Mouse (Mus musculus): ENCODE data around the gene 1190005I06Rik.
"Not testable (repeated sequence)": the region's sequence is repeated elsewhere in the genome, so short reads cannot be mapped to it uniquely, and the experiment has no call there.

The 1190005I06Rik gene

DNA sequence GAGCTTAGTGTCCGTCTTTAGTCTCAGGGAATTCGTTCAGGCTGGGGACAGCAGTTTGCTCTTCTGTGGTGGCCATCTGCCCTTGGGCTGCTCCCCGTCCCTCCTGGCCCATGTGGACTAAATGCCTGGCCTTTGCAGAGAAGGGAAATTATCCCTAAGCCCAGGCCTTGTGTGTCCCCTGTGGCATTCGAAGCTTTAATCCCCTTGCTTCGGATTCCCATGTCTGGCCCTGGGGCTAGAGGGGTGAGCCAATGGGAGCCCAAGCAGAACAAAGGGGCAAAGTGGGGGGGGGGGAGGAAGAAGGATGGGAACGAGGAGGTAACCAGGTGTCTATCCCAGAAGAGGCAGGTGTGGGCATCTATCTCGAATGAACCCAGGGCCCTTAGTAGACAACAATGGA is at the start of gene 1190005I06Rik:
Gene 1190005I06Rik (minus strand): TSS at position 101 of the 400 bp plus-strand sequence.
- DNase-seq (ENCODE audit: low read depth): no peak

DNA sequence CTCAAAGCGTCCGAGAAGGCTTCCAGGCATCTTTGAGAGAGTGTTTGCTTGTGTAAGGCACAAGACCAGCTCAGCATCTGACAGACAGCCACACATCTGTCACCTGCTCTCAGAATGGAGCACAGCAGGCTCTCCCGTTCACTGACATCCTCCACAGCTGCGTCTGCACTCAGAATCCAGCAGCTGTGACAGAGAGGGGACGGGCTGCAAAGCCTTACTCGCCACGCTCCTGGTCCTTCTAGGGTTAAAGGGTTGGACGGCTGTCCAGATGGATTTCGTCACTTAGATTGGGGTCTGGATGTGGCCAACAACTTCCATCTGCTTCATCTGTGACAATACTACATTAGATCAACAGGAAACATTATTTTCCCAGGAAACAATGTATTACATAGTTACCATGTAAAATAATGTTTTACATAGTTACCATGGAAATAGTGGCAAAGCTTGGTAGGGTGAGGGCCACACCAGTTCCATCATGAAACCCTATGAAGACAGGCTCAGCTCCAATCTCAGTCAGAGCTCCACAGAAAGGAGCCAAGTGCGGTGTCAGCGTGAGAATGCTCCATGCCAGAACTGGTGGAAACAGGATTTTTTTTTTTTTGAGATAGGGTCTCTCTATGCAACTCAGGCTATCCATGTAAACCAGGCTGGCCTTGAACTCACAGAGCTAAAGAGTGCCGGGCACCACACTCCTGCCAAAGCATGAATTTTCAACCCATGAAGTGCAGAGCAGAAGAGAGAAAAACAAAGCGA is 49.1 kb upstream of the 1190005I06Rik start:
- DNase-seq (ENCODE audit: low read depth): no peak

DNA sequence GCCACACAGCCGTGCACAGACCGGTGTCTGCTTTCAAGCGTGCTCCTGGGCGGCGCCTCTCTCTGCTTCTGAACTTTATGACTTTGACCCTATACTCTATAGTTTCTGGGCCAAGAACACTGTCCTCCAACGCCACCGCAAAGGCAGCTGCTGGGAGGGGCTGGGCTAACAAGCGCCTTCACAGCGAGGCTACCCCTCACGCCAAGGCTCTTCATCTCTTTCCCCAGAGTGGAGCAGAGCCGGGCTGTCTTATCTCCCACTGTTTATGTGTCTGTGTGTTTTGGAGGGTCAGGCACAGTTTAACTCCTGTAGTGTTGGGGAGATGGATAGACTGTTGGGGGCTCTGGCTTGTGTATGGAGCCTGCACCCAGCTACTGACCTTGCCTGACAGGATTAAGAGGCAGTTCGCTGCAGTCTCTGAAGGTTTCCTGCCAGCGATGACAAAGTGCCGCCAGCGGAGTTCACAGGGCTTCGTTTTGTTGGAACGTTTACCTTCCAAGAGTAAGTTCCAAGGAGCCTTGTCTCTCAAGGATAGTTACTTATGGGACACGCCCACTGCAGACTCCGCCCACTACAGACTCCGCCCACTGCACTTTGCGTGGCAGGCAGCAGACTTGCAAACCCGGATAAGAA is 46.5 kb upstream of the 1190005I06Rik start:
- peak; percentile 54 for DNase-seq (ENCODE audit: low read depth)

DNA sequence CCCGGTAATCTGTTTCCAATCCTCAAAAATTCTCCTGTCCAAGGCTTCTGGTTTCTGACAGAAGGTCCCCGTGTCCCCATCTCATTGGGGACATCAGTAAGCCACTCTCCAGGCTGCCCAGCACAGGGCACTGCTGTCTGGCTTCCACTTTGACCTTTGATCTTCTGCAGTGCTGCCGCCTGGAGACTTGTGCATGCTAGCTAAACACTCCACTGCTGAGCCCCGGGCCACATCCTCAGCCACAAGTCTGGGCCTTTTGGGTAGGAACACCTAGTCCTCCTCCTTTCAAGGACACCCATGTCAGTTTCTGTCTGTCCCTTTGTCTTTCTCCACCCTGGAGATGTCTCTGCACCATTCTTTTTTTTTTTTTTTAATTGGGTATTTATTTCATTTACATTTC is 45.5 kb upstream of the 1190005I06Rik start:
- no peak for DNase-seq (ENCODE audit: low read depth)

DNA sequence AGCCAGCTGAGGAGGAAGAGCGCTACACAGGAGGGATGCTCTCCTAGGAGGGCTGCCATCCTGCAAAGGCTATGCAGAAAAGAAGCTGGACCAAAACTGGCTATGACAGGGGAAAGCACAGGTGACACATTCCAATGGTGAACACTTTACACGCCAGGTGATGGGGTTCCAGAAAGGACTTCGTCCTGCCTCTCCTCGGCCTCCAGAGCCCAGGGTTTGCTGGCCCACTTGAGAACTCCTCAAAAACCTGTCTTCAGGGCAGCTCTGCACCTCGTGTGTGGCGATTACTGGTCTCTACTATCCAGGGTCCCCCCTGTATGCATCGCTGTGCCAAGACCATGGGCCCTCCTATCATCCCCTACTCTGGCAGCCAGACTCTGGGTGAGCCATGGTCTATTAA is 41.1 kb upstream of the 1190005I06Rik start:
- no peak for DNase-seq (ENCODE audit: low read depth)

DNA sequence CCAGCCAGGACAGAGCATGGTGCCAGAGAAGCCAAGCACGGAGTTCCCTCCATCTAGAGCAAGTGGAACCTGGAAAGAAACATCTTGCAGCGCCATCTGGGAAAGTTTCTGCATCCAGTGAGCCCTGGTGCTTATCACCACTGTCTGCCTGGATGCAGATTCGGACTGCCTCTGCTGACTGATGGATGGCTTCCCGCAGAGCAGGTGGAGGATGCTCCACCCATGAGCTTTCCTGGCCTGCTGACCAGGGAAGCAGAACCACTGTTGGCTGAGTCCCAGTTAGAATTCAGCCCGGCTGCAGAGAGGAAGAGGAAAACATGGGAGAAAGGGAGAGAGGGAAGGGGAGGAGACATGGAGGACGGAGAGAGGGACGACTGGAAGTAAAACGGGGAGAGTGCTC is 40.4 kb upstream of the 1190005I06Rik start:
- DNase-seq (ENCODE audit: low read depth): no peak

DNA sequence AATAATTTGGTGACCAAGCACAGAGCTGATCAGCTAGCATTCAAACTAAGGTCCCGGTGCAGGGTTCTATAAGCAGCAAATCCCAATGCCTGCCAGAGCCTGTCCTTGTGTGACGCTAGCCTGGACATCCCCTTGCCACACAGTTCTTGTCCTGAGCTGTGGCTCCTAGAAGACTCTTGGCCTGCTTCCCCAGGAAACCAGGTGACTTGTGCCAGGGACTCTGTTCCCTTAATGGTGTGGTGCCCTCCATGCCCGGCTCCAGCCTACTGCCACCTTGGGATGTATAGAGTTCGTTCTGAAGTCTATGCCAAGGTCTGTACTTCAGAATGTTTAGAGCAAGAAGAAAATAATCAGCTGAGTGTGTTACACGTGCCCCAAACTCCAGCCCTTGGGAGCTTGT is 39.1 kb upstream of the 1190005I06Rik start:
- DNase-seq (ENCODE audit: low read depth): no peak

DNA sequence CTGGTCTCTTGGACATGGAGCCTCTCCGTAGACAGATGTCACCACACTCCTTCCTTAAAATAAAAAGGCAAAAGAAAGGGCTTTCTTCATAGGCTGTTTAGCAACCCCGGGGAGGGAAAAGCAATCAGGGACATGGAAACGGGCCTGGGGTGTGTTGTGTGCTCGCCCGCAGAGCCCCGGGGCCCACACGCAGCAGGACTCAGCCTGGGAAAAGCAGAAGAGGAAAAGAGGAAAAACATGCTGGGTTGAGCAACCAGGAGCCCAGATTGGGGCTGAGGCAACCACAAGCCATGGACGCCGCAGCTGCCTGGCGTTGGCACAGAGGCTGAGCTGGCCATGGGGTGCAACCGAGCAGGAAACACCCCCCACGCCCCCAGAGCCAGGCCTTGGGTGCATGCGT is 38.6 kb upstream of the 1190005I06Rik start:
- DNase-seq (ENCODE audit: low read depth): no peak

DNA sequence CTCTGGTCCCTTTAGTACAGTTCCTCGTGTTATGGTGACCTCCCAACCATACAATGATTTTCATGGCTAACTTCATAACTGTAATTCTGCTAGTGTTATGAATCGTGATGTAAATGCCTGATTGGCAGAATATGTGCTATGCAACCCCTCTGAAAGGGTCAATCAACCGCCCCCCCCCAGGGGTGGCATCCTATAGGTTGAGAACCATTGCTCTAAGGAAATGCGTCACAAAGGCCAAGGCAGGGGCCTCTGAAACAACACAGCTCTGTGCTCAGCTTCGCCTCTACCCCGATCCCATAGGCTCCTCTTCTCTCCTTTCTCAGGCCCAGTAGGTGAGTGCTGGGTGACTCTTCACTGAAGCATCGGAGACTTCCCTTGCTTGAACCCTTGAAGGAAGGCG is 38.2 kb upstream of the 1190005I06Rik start:
- no peak for DNase-seq (ENCODE audit: low read depth)

DNA sequence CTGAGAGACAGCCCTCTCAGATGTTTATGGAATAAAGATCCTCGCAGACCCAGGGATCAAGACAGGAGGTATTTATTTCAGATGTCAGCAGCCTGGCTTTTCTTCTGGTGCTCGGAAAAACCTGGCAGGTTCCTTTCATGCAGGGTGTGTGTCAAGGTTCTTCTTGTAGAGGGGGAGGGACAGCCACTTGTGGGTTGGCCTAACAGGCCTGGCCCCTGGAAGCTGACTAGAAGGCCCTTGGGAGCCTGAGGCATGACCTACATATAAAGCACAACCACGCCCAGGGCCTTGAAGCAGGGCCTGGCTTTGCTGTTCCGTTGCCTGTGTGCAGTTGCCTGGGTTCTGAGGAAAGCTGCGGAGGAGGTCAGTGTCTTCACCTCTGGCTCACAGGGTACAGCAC is 37.7 kb upstream of the 1190005I06Rik start:
- DNase-seq (ENCODE audit: low read depth): no peak

DNA sequence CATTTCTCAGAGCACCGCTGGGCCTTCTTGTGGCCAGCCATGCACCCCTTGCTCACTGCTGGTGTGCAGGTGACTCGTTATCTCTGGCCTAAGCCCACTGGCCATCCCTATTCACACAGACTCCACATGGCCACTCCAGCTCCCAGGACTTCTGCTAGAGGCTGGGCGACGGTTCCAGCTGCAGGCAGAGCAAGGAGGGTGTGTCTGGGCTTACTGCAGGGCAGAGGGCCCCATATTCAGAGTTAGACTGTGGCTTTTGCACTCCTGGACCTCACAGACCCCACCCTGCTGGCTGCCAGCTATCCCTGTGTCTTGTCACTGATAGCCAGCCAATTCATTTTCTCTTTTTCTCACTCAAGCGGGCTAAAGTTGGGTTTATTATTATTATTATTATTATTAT is 36.6 kb upstream of the 1190005I06Rik start:
- no peak for DNase-seq (ENCODE audit: low read depth)

DNA sequence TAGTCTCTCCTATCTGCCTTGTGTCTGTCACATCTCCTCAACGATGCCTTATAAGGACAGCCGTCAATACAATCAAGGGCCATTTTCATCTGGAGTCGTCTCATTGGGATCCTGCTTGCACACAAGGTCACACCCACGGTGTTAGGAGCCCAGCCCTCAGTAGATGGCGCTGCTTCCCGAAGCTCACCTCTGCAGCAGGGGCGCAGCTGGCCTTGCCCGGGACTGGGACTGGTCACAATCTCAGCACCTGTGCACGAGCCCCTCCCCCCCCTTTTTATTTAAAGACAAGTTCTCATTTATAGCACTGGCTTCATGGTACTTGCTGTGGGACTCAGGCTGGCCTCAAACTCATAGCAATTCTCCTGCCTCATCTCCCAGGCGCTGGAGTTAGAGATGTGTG is 36.2 kb upstream of the 1190005I06Rik start:
- peak; percentile 45 for DNase-seq (ENCODE audit: low read depth)

DNA sequence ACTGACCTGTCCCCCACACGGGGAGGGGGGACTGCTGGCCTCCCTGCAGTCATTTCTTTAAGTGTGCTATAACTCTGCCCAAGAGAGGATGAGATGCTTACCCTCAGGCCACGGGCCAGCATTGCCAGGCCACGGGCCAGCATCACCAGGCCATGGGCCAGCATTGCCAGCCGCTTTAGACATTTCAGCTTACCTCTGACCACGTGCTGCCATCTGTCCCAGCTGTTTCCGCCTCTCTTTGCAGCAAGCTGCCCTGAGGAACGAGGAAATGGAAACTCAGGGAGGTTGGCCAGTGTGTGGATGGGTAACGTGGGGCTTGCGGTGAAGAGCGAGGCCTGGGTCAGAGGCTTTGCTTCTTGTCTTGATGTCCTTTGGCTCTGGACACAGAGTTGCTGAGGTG is 33.7 kb upstream of the 1190005I06Rik start:
- no peak for DNase-seq (ENCODE audit: low read depth)

DNA sequence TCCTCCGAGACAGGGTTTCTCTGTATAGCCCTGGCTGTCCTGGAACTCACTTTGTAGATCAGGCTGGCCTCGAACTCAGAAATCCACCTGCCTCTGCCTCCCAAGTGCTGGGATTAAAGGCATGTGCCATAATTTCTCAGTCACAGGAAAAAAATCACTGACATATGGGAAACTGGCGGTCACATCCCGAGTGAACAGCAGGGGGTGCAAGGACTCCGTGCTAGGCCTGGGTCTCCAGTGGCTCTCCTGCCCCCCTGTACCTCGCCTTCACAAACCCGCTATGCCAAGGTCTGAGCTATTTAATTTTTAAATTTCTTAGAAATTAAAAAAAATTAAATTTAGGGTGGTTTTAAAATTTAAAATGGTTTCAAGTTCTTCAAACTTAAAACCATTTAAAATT is 33.0 kb upstream of the 1190005I06Rik start:
- not testable (repeated sequence) for DNase-seq (ENCODE audit: low read depth)

DNA sequence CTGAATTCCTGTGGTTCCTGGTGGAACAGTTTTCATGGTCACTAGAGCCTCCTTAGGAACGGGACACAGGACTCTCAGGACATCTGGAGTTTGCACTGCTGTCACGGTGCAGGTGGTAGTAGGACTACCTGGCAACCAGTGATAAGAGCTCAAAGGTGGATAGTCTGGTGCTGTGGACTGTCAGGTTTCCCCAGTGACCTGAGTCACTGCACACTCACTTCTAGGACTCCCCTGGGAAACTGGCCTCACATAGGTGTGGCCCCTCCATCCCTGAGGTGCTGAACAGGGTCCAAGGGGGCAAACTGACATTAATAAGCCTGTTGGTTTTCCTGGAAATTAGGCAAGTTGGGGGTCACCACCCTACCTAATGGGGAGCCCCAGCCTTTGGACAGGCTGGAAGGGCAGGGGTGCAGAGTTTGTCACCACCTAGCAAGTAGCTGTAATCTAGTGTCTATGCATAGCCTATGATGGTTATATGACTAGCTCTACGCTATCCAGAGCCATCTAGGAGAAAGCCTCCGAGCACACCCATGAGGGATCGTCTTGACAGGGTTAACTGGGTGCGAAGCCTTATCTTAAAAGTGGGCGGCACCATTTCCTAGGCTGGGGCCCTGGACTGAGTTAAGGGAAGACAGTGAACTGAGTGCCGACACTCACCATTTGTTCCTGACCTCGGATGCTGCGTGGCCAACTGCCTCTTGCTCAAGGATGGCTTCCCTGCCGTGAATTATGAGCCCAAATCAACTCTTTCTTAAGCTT is 32.4 kb upstream of the 1190005I06Rik start:
- peak; percentile 47 for DNase-seq (ENCODE audit: low read depth)

DNA sequence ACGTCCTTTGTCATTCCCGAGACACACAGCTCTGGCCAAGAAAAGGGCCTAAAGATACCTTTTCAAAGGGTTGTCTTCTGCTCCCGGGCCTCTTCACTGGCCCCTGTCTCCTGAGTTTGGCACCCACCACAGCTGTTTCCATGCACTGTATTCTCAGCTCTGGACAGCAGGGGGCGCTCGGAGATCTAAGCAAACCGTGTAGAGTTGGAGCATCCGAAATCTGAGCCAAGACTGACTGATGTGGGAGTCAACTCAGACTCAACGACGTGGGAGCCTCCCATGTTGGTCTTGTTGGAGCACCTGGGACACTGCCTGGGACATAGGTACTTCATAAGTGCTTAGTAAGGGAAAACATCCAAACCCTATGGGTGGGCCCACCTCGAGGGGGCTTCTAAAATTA is 31.0 kb upstream of the 1190005I06Rik start:
- DNase-seq (ENCODE audit: low read depth): peak; percentile 74

DNA sequence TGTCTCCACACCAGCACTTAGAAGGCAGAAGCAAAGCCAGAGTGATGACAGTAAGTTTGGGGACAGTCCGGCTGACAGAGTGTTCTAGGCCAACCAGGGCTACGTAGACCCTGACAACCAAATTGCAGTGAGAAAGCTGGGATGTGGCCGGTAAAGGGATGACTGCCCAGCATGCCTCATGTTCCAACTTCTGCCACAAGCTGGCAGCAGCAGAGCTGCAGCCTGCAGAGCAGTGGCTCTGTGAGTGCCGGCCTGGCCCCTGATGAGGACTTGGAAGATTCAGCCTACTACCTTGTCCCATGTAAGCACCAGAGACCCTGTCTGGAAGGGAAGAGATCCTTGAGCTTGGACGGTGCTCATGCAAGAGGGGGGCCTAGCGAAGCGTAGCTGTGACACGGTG is 28.3 kb upstream of the 1190005I06Rik start:
- DNase-seq (ENCODE audit: low read depth): no peak

DNA sequence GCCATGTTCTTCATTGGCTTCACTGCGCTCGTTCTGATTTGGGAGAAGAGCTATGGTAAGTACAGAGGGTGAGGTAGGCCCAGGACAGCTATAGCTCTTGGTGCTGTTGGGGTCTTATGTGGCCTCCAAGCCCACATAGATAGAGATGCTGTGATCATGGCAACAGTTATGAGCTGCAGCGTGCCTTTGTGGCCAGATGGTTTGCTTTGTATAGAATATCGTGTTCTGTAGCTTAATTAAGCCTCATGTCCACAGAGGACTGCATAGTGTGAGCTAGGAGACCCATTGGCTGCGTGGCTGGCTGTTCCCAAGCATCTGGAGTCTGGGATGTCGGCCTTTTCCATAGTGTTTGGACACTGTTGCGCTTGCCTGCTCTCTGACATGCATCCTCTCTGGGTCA is 25.9 kb upstream of the 1190005I06Rik start:
- no peak for DNase-seq (ENCODE audit: low read depth)

DNA sequence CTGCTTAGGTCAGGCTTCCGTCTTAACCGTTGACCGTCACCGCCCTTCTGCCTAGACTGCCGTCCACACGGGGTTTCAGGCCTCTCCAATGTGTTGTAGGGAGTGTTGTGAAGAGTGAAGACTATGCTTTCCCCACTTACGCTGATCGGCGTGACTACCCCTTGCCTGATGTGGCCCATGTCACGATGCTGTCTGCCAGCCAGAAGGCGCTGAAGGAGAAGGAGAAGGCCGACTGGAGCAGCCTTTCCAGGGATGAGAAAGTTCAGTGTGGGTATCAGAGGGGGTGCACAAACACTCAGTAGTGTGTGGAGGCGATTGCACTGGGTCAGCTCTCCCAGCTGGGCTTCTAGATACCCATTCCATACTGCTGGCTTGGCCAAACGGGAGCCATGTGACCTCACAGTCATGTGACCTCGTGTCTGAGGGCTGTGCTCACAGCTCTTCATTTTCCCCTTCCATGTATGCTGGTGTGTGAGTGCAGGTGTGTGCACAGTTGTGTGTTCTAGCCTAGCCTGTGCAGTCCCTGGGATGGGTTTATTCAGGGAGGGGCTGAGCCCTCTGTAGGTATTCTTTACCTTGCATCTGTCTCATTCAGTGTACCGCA is 25.3 kb upstream of the 1190005I06Rik start:
- no peak for DNase-seq (ENCODE audit: low read depth)

DNA sequence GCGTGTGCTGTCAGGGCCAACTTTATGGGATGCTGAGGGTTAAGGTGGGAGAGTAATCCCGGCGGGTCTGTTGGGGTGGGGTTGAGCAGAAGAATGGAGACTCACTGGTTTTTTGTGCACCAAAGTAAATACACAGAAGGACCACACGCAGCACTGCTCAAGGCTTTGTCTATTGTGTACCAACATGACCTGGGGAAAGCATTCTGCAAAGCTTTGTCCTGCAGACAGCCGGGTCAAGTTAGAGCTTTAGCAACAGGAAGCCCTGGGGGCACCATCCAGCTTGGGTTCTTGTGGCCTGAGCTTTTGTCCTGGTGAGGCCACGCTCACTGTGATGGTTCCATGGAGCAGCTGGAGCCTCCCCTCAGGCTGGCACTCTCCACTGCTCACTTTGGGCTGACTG is 24.3 kb upstream of the 1190005I06Rik start:
- DNase-seq (ENCODE audit: low read depth): no peak

DNA sequence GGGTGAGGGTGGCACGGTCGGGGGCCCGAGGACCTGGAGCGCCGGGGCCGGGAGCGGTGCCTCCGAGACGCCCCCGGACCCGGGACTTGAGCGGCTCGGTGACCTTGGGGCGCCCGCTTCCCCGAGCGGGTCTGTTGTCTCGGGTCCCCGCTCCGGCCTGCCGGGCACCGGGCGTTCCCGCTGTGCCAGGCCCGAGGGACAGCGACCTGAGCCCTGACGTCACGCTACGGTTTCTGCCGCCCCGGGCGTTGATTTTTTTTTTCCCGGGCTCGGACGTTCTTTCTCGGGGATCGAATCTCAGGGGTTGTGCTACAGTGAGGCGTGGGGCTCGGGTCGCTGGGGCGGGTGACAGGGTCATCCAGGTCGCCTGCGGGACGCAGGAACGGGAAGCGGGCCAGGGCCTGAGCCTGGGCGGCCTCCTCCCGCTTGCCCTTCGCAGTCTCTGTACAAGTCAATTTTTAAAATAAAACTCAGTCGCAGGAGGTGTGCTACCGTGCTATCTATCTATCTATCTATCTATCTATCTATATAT is 21.0 kb upstream of the 1190005I06Rik start, which contains the start of gene Emc8:
Gene Emc8 (minus strand): TSS at position 200 of the 532 bp plus-strand sequence.
- DNase-seq (ENCODE audit: low read depth): peak; percentile 14
